In the genomic region with DNA sequence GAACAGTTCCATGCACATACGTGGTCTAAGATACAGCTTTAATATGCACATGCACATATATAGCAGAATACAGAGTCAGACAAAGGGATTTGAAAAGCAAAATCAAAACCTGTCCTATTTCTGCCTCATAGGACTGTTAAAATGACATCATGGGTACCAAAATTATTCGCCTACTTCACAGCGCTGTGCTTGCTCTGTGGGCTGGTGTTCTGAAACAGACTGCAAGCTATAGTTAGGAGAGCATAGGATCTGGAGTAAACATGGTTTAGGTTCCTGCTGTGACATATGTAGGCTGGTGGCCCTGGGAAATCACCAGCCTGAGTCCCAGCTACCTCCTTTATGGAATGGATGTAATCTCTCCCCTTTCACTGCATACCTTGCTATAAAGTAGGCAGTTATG, we compare ENCODE assay signal across 24 mouse cellular contexts.
"Had no signal": no experiment of that assay in that cellular context is flagged by ENCODE, and none has a peak within 500 bp of the region (broad histone marks: within the 10 kb centered on the region; RNA-seq: fewer than 3 reads in every experiment).

No protein-coding gene starts in this region.

- ATAC-seq: intestine, embryonic 15.5 days; liver, embryonic 12.5 days had no signal

- H3K4me3 ChIP-seq: intestine, embryonic 15.5 days; limb, embryonic 10.5 days; limb, embryonic 13.5 days; liver, embryonic 12.5 days; liver, embryonic 15.5 days; lung, embryonic 15.5 days; megakaryocyte, embryonic 14.5 days; midbrain, embryonic 12.5 days; myocyte; neural tube, embryonic 13.5 days had no signal

- DNase-seq: kidney, adult 11 months; kidney, adult 8-10 months; kidney, postnatal 14 days; kidney, postnatal 4 days; layer of hippocampus, postnatal 36 days; liver; lung, adult 18-20 months; lung, postnatal 10 days; lung, postnatal 36 days; right cerebral cortex, adult 18-20 months; right cerebral cortex, postnatal 14 days; right cerebral cortex, postnatal 4 days; thymus, postnatal 25 days had no signal

- H3K27ac ChIP-seq: intestine, embryonic 15.5 days; limb, embryonic 10.5 days; limb, embryonic 13.5 days; liver, embryonic 12.5 days; liver, embryonic 15.5 days; lung, embryonic 15.5 days; neural tube, embryonic 13.5 days; stomach, postnatal 0 days had no signal

- H3K9me3 ChIP-seq: intestine, embryonic 15.5 days; limb, embryonic 10.5 days; limb, embryonic 13.5 days; liver, embryonic 12.5 days; liver, embryonic 15.5 days; lung, embryonic 15.5 days; midbrain, embryonic 12.5 days; neural tube, embryonic 13.5 days had no signal

- H3K9ac ChIP-seq: intestine, embryonic 15.5 days; limb, embryonic 13.5 days; liver, embryonic 12.5 days; liver, embryonic 15.5 days; lung, embryonic 15.5 days; midbrain, embryonic 12.5 days; neural tube, embryonic 13.5 days had no signal

- H3K4me1 ChIP-seq: intestine, embryonic 15.5 days; limb, embryonic 13.5 days; liver, embryonic 12.5 days; liver, embryonic 15.5 days; lung, embryonic 15.5 days had no signal

- H3K36me3 ChIP-seq: intestine, embryonic 15.5 days; liver, embryonic 12.5 days; liver, embryonic 15.5 days had no signal

- H3K27me3 ChIP-seq: intestine, embryonic 15.5 days; limb, embryonic 13.5 days; liver, embryonic 12.5 days; liver, embryonic 15.5 days; lung, embryonic 15.5 days; midbrain, embryonic 12.5 days had no signal

- H3K4me2 ChIP-seq: intestine, embryonic 15.5 days; limb, embryonic 13.5 days; liver, embryonic 12.5 days; liver, embryonic 15.5 days; lung, embryonic 15.5 days; midbrain, embryonic 12.5 days; neural tube, embryonic 13.5 days had no signal
